Mouse (Mus musculus) embryonic facial prominence, embryonic 11.5 days (tissue): Measurements from ENCODE around the gene C1qtnf1. TPM values are rescaled to one million over a fixed set of nuclear protein-coding genes. Genes with fewer than 3 reads are reported as not detected.

ENCODE experiments used
- ATAC-seq: fragments of 200-750 bp; cut with Nextera tagmentation; replicated peaks from 2 replicates; pipeline ENCODE4 v1.8.0; 2017; ENCODE audit warnings: low read depth; ENCODE audit not compliant: insufficient number of reproducible peaks, low FRiP score, low TSS enrichment
- DNase-seq: peaks from one replicate; pipeline ENCODE4 v3.0.0-alpha.2; 2015; ENCODE audit warnings: low spot score
- H3K27ac ChIP-seq: fragments of 300-500 bp; sonication (generic); replicated peaks from 2 replicates; pipeline ENCODE4 v1.5.1; 2014; ENCODE audit warnings: mild to moderate bottlenecking, low read depth, low read length, control low read depth
- H3K27me3 ChIP-seq: fragments of 300-500 bp; sonication (generic); 2 replicates; pipeline ENCODE4 v1.6.1; 2014; ENCODE audit warnings: mild to moderate bottlenecking, low read length, moderate library complexity, mixed read lengths; ENCODE audit not compliant: control insufficient read depth, insufficient read depth
- H3K36me3 ChIP-seq: fragments of 300-500 bp; sonication (generic); replicated peaks from 2 replicates; pipeline ENCODE4 v1.6.1; 2014; ENCODE audit warnings: low read depth, mild to moderate bottlenecking, low read length, moderate library complexity, mixed read lengths; ENCODE audit not compliant: control insufficient read depth, insufficient read depth
- H3K4me1 ChIP-seq: fragments of 300-500 bp; sonication (generic); 2 replicates; pipeline ENCODE4 v1.6.1; 2014; ENCODE audit warnings: low read length, mixed read lengths; ENCODE audit not compliant: control insufficient read depth, insufficient read depth
- H3K4me2 ChIP-seq: fragments of 300-500 bp; sonication (generic); 2 replicates; pipeline ENCODE4 v1.6.1; 2014; ENCODE audit warnings: low read depth, mild to moderate bottlenecking, control low read depth, low read length, moderate library complexity
- H3K4me3 ChIP-seq: fragments of 300-500 bp; sonication (generic); 2 replicates; pipeline ENCODE4 v1.5.1; 2014; ENCODE audit warnings: low read depth, low read length, control low read depth
- H3K9ac ChIP-seq: fragments of 300-500 bp; sonication (generic); replicated peaks from 2 replicates; pipeline ENCODE4 v1.6.1; 2014; ENCODE audit warnings: mild to moderate bottlenecking, control low read depth, low read length
- H3K9me3 ChIP-seq: fragments of 300-500 bp; sonication (generic); replicated peaks from 2 replicates; pipeline ENCODE4 v1.6.1; 2016; ENCODE audit warnings: mild to moderate bottlenecking, low read length, inconsistent platforms, mixed read lengths; ENCODE audit not compliant: control insufficient read depth
- WGBS: fragments of 180-500 bp; shearing (Covaris S2); extraction: QIAGEN DNeasy Blood & Tissue Kit; methylation state at CpG from one replicate; pipeline ENCODE4 v1.1.7; 2014; 5-methylcytosine and 5-hydroxymethylcytosine counted together
- polyA plus RNA-seq: library from polyadenylated mRNA; unstranded; fragments of >200 nt; fragmentation: Nextera tagmentation; extraction: Ambion mirVana; gene quantifications from 2 replicates; pipeline ENCODE4 v1.2.1, GENCODE M21; 2014

The C1qtnf1 gene
- polyA plus RNA-seq, 1 experiment from 2014 or later, result 5.0 TPM

GRCm38 (mm10) chr11:118420261-118420660 lies 7.7 kb upstream of the C1qtnf1 start:
- Histone ChIP-seq H3K36me3 (no peaks in the 10 kb centered on the region), H3K27ac (no peak overlapping the region), H3K9me3 (no peaks in the 10 kb centered on the region), H3K4me2 (no peak overlapping the region), H3K9ac (no peak overlapping the region), H3K27me3 (no peaks in the 10 kb centered on the region), H3K4me3 (no peak overlapping the region), H3K4me1 (peaks cover 10% of the 10 kb centered on the region)
- DNase-seq (no peak), ATAC-seq (no peak)
- WGBS, result 77% methylated on average over 7 of the region's 7 CpGs

GRCm38 (mm10) chr11:118423266-118423971 lies 4.6 kb upstream of the C1qtnf1 start:
- WGBS, result 5% methylated on average over 18 of the region's 18 CpGs
- H3K36me3 ChIP-seq, result no peaks in the 10 kb centered on the region
- ATAC-seq (no peak), DNase-seq (peak; percentile 93)
- H3K4me2 ChIP-seq, result peak overlapping the region; percentile 24
- peaks cover 11% of the 10 kb centered on the region for H3K4me1 ChIP-seq
- H3K27ac ChIP-seq, result no peak overlapping the region
- no peak overlapping the region for H3K4me3 ChIP-seq
- peak overlapping the region; percentile 46; the same call in 1 of the 2 replicates for H3K9ac ChIP-seq
- no peaks in the 10 kb centered on the region for H3K9me3 ChIP-seq
- H3K27me3 ChIP-seq, result no peaks in the 10 kb centered on the region

DNA sequence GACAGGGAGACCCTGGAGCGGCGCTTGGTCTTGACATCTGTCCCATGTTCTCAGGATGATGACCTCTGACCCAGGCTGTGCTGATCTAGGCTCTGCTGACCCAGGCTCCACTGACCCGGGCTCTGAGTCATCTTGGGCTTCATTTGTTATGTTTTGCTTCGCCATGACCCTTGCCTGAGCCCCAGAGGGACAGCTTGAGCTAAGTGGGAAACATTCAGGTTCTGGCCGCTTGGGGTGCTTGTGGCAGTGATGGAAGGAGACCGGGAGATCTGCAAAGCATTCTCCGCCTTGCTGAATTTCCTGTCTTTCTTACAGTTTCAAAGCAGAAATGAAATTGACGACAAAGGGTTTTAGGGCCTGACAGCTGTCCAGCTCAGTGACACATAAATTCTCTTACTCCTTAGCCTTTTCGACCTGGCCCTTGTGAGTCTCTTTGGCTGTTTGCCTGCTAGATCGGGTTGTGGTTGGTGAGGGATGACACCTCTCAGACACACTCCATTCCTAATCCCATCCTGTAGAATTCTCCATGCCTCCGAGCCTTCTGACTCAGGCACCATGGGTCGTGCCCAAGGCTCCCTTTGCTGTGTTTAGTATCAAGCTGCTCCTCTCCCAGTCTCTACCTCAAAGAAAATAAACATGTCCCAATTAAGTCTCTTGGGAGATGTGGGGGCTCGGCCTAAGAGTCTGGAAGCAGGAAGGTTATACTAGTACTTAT lies 3.2 kb upstream of the C1qtnf1 start:
- no peak overlapping the region for H3K4me2 ChIP-seq
- ATAC-seq (no peak), DNase-seq (no peak)
- no peak overlapping the region for H3K27ac ChIP-seq
- no peaks in the 10 kb centered on the region for H3K36me3 ChIP-seq
- peaks cover 14% of the 10 kb centered on the region for H3K4me1 ChIP-seq
- H3K27me3 ChIP-seq, result no peaks in the 10 kb centered on the region
- H3K4me3 ChIP-seq, result no peak overlapping the region
- no peak overlapping the region for H3K9ac ChIP-seq
- 47% methylated on average over 13 of the region's 13 CpGs for WGBS
- no peaks in the 10 kb centered on the region for H3K9me3 ChIP-seq

DNA sequence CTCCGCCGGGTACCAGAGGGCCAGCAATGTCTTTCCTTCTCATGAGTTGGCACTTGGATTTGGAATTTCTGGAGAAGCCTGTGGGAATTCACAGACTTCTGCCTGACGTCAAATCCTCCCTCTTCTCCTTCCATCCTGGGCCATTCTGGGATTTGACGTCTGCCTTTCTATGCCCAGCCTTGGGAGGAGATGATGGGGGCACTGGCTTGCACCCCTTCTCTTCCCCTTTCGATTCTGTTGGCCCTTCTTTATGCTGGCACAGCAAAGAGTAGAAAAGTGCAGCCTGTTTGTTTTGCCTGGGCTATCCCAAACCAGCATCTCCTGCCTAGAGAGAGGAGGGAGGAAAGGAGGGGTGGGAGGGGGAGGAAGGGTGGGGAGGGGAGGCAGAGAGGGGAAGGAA lies 1.2 kb upstream of the C1qtnf1 start:
- WGBS, result 67% methylated on average over 5 of the region's 5 CpGs
- no peak overlapping the region for H3K4me3 ChIP-seq
- no peak overlapping the region for H3K4me2 ChIP-seq
- no peaks in the 10 kb centered on the region for H3K27me3 ChIP-seq
- H3K4me1 ChIP-seq, result peaks cover 14% of the 10 kb centered on the region
- no peak overlapping the region for H3K27ac ChIP-seq
- H3K36me3 ChIP-seq, result no peaks in the 10 kb centered on the region
- H3K9me3 ChIP-seq, result no peaks in the 10 kb centered on the region
- DNase-seq, result no peak
- ATAC-seq, result no peak
- H3K9ac ChIP-seq, result no peak overlapping the region

- no peak overlapping the region; the same call in 1 of the 2 replicates for H3K27ac ChIP-seq
- WGBS, result 27% methylated on average over 3 of the region's 3 CpGs
- H3K4me3 ChIP-seq, result no peak overlapping the region
- H3K4me2 ChIP-seq, result no peak overlapping the region; the same call in 1 of the 2 replicates
- H3K9ac ChIP-seq, result no peak overlapping the region
- H3K27me3 ChIP-seq, result no peaks in the 10 kb centered on the region
- no peaks in the 10 kb centered on the region for H3K36me3 ChIP-seq
- peaks cover 14% of the 10 kb centered on the region for H3K4me1 ChIP-seq
- no peak for ATAC-seq
- DNase-seq, result peak; percentile 48
- H3K9me3 ChIP-seq, result no peaks in the 10 kb centered on the region
Measured at GRCm38 (mm10) chr11:118427266-118427779, 680 bp upstream of the C1qtnf1 start.

- peak overlapping the region; percentile 30 for H3K4me3 ChIP-seq
- H3K27ac ChIP-seq, result peak overlapping the region; percentile 35; the same call in 1 of the 2 replicates
- ATAC-seq (no peak), DNase-seq (peak; percentile 44)
- no peaks in the 10 kb centered on the region for H3K36me3 ChIP-seq
- peaks cover 14% of the 10 kb centered on the region for H3K4me1 ChIP-seq
- peak overlapping the region; percentile 55 for H3K9ac ChIP-seq
- peak overlapping the region; percentile 48 for H3K4me2 ChIP-seq
- no peaks in the 10 kb centered on the region for H3K9me3 ChIP-seq
- 8% methylated on average over 11 of the region's 11 CpGs for WGBS
- no peaks in the 10 kb centered on the region for H3K27me3 ChIP-seq
Measured at GRCm38 (mm10) chr11:118428460-118428868, 461 bp downstream of the C1qtnf1 start.

GRCm38 (mm10) chr11:118428944-118429709 lies 1.1 kb downstream of the C1qtnf1 start:
- DNase-seq, result no peak
- H3K4me3 ChIP-seq, result peak overlapping the region; percentile 30; the same call in 1 of the 2 replicates
- no peaks in the 10 kb centered on the region for H3K27me3 ChIP-seq
- no peak for ATAC-seq
- H3K4me2 ChIP-seq, result peak overlapping the region; percentile 48
- WGBS, result 49% methylated on average over 8 of the region's 8 CpGs
- H3K4me1 ChIP-seq, result peaks cover 12% of the 10 kb centered on the region
- no peaks in the 10 kb centered on the region for H3K36me3 ChIP-seq
- peak overlapping the region; percentile 55; the same call in 1 of the 2 replicates for H3K9ac ChIP-seq
- H3K27ac ChIP-seq, result no peak overlapping the region
- no peaks in the 10 kb centered on the region for H3K9me3 ChIP-seq
